Mouse (Mus musculus) MEL (cell line): ENCODE data around the gene Myo3a. TPM values are rescaled to one million over a fixed set of nuclear protein-coding genes. Genes with fewer than 3 reads are reported as not detected.

Experiments used
- DNase-seq: peaks from one replicate; pipeline ENCODE4 v3.0.0; 2011; ENCODE audit warnings: low read depth, low spot score
- H3K27ac ChIP-seq: 2 replicates; pipeline ENCODE4 v1.5.1; 2012; ENCODE audit warnings: low read depth, mild to moderate bottlenecking, control low read depth, low read length, moderate library complexity; ENCODE audit not compliant: control insufficient read depth
- H3K27me3 ChIP-seq, 2 experiments: fragments of 150-350 bp in 1 of 2; sonication (generic) in 1 of 2; 2 replicates each; pipeline ENCODE4 v1.6.1; 2012; ENCODE audit warnings: low read length in 2 of 2, mild to moderate bottlenecking in 2 of 2, improper control_type of control experiment in 1 of 2, moderate library complexity in 1 of 2; ENCODE audit not compliant: insufficient read depth in 2 of 2, control insufficient read depth in 1 of 2
- H3K36me3 ChIP-seq, 2 experiments: 2 replicates each; pipeline ENCODE4 v1.6.1; 2012 to 2014; ENCODE audit warnings: low read length in 2 of 2, improper control_type of control experiment in 1 of 2, inconsistent platforms in 1 of 2, mild to moderate bottlenecking in 1 of 2; ENCODE audit not compliant: insufficient read depth in 2 of 2, control insufficient read depth in 1 of 2
- H3K4me1 ChIP-seq, 2 experiments: fragments of 150-350 bp in 1 of 2; sonication (generic) in 1 of 2; 2 replicates each; pipeline ENCODE4 v1.6.1; 2012; ENCODE audit warnings: low read length in 2 of 2, improper control_type of control experiment in 1 of 2, mild to moderate bottlenecking in 1 of 2; ENCODE audit not compliant: insufficient read depth in 2 of 2, control insufficient read depth in 1 of 2
- H3K4me3 ChIP-seq, 2 experiments: fragments of 150-350 bp in 1 of 2; sonication (generic) in 1 of 2; 2 replicates each; pipeline ENCODE4 v1.5.1; 2012; ENCODE audit warnings: low read depth in 2 of 2, low read length in 2 of 2, mild to moderate bottlenecking in 2 of 2, moderate library complexity in 2 of 2, control low read depth in 1 of 2, improper control_type of control experiment in 1 of 2; ENCODE audit not compliant: control insufficient read depth in 1 of 2, insufficient read depth in 1 of 2
- H3K79me2 ChIP-seq: 2 replicates; pipeline ENCODE4 v1.6.1; 2012; ENCODE audit warnings: mild to moderate bottlenecking, low read length, moderate library complexity; ENCODE audit not compliant: control insufficient read depth, poor library complexity, insufficient read depth
- H3K9ac ChIP-seq: 2 replicates; pipeline ENCODE4 v1.6.1; 2012; ENCODE audit warnings: low read depth, mild to moderate bottlenecking, control low read depth, low read length, moderate library complexity; ENCODE audit not compliant: control insufficient read depth, poor library complexity, severe bottlenecking
- H3K9me3 ChIP-seq: fragments of 150-350 bp; sonication (generic); replicated peaks from 2 replicates; pipeline ENCODE4 v1.6.1; 2012; ENCODE audit warnings: mild to moderate bottlenecking, low read length, improper control_type of control experiment, moderate library complexity; ENCODE audit not compliant: insufficient read depth
- CHD2 ChIP-seq: IDR thresholded peaks from 2 replicates; pipeline ENCODE4 v1.6.1; 2011; ENCODE audit warnings: low read length, improper control_type of control experiment
- E2F4 ChIP-seq: IDR thresholded peaks from 2 replicates; pipeline ENCODE4 v1.6.1; 2011; ENCODE audit warnings: low read depth, low read length, improper control_type of control experiment, borderline replicate concordance
- ELF1 ChIP-seq: IDR thresholded peaks from 2 replicates; pipeline ENCODE4 v1.6.1; 2014; ENCODE audit warnings: low read depth, mild to moderate bottlenecking, inconsistent platforms, low read length, improper control_type of control experiment, moderate library complexity
- GATA1 ChIP-seq: IDR thresholded peaks from 2 replicates; pipeline ENCODE4 v1.6.1; 2011; ENCODE audit warnings: low read depth, low read length, improper control_type of control experiment
- MAFK ChIP-seq: IDR thresholded peaks from 2 replicates; pipeline ENCODE4 v1.6.1; 2011; ENCODE audit warnings: low read depth, mild to moderate bottlenecking, low read length, improper control_type of control experiment, borderline replicate concordance
- MAX ChIP-seq: IDR thresholded peaks from 2 replicates; pipeline ENCODE4 v1.6.1; 2011; ENCODE audit warnings: low read length, improper control_type of control experiment
- MEF2A ChIP-seq: IDR thresholded peaks from 2 replicates; pipeline ENCODE4 v1.6.1; 2014; ENCODE audit warnings: low read depth, mild to moderate bottlenecking, inconsistent platforms, low read length, improper control_type of control experiment; ENCODE audit not compliant: poor library complexity, insufficient replicate concordance, severe bottlenecking; ENCODE audit errors: extremely low read depth
- MYB ChIP-seq: IDR thresholded peaks from 2 replicates; pipeline ENCODE4 v1.6.1; 2011; ENCODE audit warnings: mild to moderate bottlenecking, low read depth, low read length, improper control_type of control experiment
- MYC ChIP-seq: IDR thresholded peaks from 2 replicates; pipeline ENCODE4 v1.6.1; 2011; ENCODE audit warnings: low read depth, mild to moderate bottlenecking, low read length, improper control_type of control experiment, moderate library complexity
- NELFE ChIP-seq: IDR thresholded peaks from 2 replicates; pipeline ENCODE4 v1.6.1; 2011; ENCODE audit warnings: low read depth, low read length, improper control_type of control experiment
- POLR2A ChIP-seq, 2 experiments: IDR thresholded peaks; 2 replicates each; pipeline ENCODE4 v1.6.1; 2011 to 2012; ENCODE audit warnings: low read length in 2 of 2, mild to moderate bottlenecking in 2 of 2, control low read depth in 1 of 2, improper control_type of control experiment in 1 of 2, low read depth in 1 of 2, moderate library complexity in 1 of 2; ENCODE audit not compliant: control insufficient read depth in 1 of 2, insufficient read depth in 1 of 2, poor library complexity in 1 of 2
- POLR2AphosphoS2 ChIP-seq: IDR thresholded peaks from 2 replicates; pipeline ENCODE4 v1.6.1; 2011; ENCODE audit warnings: low read length, improper control_type of control experiment
- POLR2AphosphoS5 ChIP-seq: IDR thresholded peaks from 2 replicates; pipeline ENCODE4 v1.6.1; 2012; ENCODE audit warnings: low read depth, borderline replicate concordance, mild to moderate bottlenecking, inconsistent platforms, low read length, moderate library complexity, mixed read lengths
- SIN3A ChIP-seq: IDR thresholded peaks from 2 replicates; pipeline ENCODE4 v1.6.1; 2012; ENCODE audit warnings: low read length, improper control_type of control experiment, inconsistent platforms
- SMC3 ChIP-seq: IDR thresholded peaks from 2 replicates; pipeline ENCODE4 v1.6.1; 2011; ENCODE audit warnings: low read depth, low read length, improper control_type of control experiment
- TBP ChIP-seq: IDR thresholded peaks from 2 replicates; pipeline ENCODE4 v1.8.0; 2011; ENCODE audit warnings: low read depth, low read length, improper control_type of control experiment
- UBTF ChIP-seq: IDR thresholded peaks from 2 replicates; pipeline ENCODE4 v1.6.1; 2012; ENCODE audit warnings: low read depth, mild to moderate bottlenecking, inconsistent platforms, low read length, improper control_type of control experiment, moderate library complexity, borderline replicate concordance; ENCODE audit not compliant: insufficient read depth
- USF1 ChIP-seq: IDR thresholded peaks from 2 replicates; pipeline ENCODE4 v1.6.1; 2014; ENCODE audit warnings: low read depth, mild to moderate bottlenecking, inconsistent platforms, low read length, improper control_type of control experiment, moderate library complexity
- USF2 ChIP-seq, 2 experiments: IDR thresholded peaks; 2 replicates each; pipeline ENCODE4 v1.6.1; 2011 to 2012; ENCODE audit warnings: improper control_type of control experiment in 2 of 2, low read length in 2 of 2, borderline replicate concordance in 1 of 2, inconsistent platforms in 1 of 2, low read depth in 1 of 2, mild to moderate bottlenecking in 1 of 2; ENCODE audit not compliant: insufficient read depth in 1 of 2
- polyA plus RNA-seq, 2 experiments: library from polyadenylated mRNA; stranded (reverse) in 1 of 2; unstranded in 1 of 2; fragments of >175 nt in 1 of 2; fragments of >200 nt in 1 of 2; gene quantifications; 2 replicates each; pipeline versions ENCODE4 v1.2.1 to v1.2.4; 2012; ENCODE audit warnings: low replicate concordance in 2 of 2, low read depth in 1 of 2; ENCODE audit not compliant: insufficient read length in 2 of 2, insufficient read depth in 1 of 2, missing spikeins in 1 of 2
- total RNA-seq: library from RNA; depleted of rRNA; stranded (reverse); fragments of 300-350 nt; gene quantifications from 2 replicates; pipeline ENCODE4 v1.2.3, GENCODE M21; 2012

The Myo3a gene
- total and polyA plus RNA-seq, 3 experiments, result not detected

DNA sequence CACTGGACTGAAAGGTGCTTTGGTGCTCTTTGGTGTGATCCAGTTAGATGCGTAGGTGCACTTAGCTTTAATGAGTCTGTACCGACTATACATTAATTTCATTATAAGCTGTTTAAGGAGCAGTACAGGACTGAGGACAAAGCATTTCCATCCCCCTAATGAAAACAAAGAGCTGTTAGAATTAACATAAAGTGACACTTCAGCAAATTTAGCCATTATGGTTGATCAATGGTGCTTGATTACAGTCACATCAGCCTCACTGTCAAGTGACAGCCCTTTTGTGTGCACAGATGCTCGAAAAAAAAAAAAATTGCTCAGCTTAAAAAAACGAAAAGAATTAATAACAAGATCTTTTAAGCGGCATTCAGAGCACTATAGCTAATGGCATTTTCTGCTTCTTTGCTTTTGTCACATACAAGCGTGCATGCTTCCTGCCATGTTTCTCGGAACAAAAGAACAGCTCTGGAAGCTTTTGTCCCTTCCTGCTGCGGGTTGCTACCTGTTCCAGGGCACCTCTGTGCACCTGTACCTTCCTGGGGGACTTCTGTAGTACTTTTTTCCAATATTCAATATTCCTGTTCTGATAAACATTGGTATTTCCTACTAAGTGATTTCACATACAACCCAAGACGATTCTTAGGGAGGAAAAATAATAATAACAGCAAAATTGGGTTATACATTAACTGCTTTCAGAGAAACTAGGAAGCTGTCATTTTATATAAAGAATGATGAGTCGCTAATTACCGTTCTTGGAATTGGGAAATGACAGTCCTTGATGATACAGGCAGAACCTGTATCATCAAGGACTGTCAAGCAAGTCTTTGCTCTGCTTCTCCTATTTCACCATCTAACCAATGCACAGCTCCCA, 66.5 kb downstream of the Myo3a start (continued):
- TF ChIP-seq SIN3A, result no peak

DNA sequence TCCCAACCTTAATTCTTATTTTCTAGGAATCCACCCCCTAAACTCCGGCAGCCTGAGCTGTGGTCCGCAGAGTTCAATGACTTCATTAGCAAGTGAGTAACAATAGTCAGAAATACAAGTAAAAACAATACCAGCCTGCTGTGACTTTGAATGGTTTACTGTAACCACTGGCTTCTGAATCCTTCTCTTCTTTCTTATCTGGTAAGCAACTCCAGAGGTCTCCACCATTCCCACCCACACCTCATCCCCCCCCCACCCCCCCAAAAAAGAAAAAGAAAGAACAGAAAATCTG, 67.1 kb downstream of the Myo3a start:
- Histone ChIP-seq H3K36me3 (no peaks in the 10 kb centered on the region), H3K79me2 (no peaks in the 10 kb centered on the region), H3K27me3 (no peaks in the 10 kb centered on the region), H3K9ac (no peak overlapping the region), H3K4me1 (no peaks in the 10 kb centered on the region), H3K27ac (no peak overlapping the region), H3K9me3 (no peaks in the 10 kb centered on the region), H3K4me3 (no peak overlapping the region)
- TF ChIP-seq TBP (no peak), POLR2A (IDR thresholded peaks at IDR 0.05; ENCODE audit: control insufficient read depth in 1 of 2, insufficient read depth in 1 of 2, low read depth in 1 of 2, low read length in 2 of 2, poor library complexity in 1 of 2) (no peak), ELF1 (no peak), UBTF (no peak), MAX (no peak), NELFE (no peak), CHD2 (no peak), SMC3 (no peak), POLR2AphosphoS2 (no peak), MEF2A (no peak), POLR2AphosphoS5 (no peak)
- no peak for DNase-seq

DNA sequence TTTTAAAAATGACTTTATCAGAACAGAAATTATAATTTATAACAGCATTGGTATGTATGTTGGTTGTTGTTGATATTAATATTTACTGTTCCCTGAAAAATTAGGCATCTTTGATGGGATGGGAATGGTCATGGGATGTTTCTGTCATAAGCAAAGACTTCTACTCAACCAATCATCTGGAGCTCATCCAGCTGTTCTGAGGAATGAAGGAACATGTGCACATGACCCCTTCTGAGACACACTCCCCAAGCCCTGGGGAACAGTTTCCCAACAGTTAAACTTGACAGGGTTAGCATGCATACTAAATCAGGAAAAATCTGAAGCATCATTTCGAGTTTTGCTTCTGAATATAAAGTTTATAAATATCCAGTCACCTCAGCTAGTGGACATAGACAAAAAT, 70.6 kb downstream of the Myo3a start:
- Histone ChIP-seq H3K27ac (no peak overlapping the region), H3K4me3 (no peak overlapping the region), H3K36me3 (no peaks in the 10 kb centered on the region), H3K9me3 (no peaks in the 10 kb centered on the region), H3K4me1 (no peaks in the 10 kb centered on the region), H3K9ac (no peak overlapping the region), H3K79me2 (no peaks in the 10 kb centered on the region), H3K27me3 (no peaks in the 10 kb centered on the region)
- TF ChIP-seq GATA1 (no peak), MAFK (no peak), SMC3 (no peak), E2F4 (no peak), USF1 (no peak), POLR2A (IDR thresholded peaks at IDR 0.05; ENCODE audit: control insufficient read depth in 1 of 2, insufficient read depth in 1 of 2, low read depth in 1 of 2, low read length in 2 of 2, poor library complexity in 1 of 2) (no peak), ELF1 (no peak), POLR2AphosphoS5 (no peak), MYC (no peak), USF2 (IDR thresholded peaks at IDR 0.05; ENCODE audit: borderline replicate concordance in 1 of 2, insufficient read depth in 1 of 2, low read depth in 1 of 2, low read length in 2 of 2) (no peak), MYB (no peak)
- no peak for DNase-seq
